Mouse (Mus musculus): ENCODE results near the gene Pa2g4.
"Not testable (repeated sequence)": the region's sequence is repeated elsewhere in the genome, so short reads cannot be mapped to it uniquely, and the experiment has no call there.

Gene Pa2g4

GRCm38 (mm10) chr10:128575063-128575462 lies 9.3 kb upstream of the Pa2g4 start:
- DNase-seq = peak; percentile 68

- peak; percentile 96 for DNase-seq
These were observed 490 bp downstream of the Pa2g4 start for GRCm38 (mm10) chr10:128565206-128565787.

- no peak for DNase-seq
These were observed 2.2 kb downstream of the Pa2g4 start for GRCm38 (mm10) chr10:128563544-128563943.

GRCm38 (mm10) chr10:128556963-128557362 lies 8.8 kb downstream of the Pa2g4 start:
- DNase-seq = no peak

GRCm38 (mm10) chr10:128556286-128556685 lies 9.5 kb downstream of the Pa2g4 start:
- DNase-seq = no peak

GRCm38 (mm10) chr10:128555567-128555966 lies 10.2 kb downstream of the Pa2g4 start:
- not testable (repeated sequence) for DNase-seq

- peak; percentile 91 for DNase-seq
These were observed 15.5 kb downstream of the Pa2g4 start for GRCm38 (mm10) chr10:128550144-128550823.

- peak; percentile 97 for DNase-seq
These were observed 16.1 kb downstream of the Pa2g4 start for GRCm38 (mm10) chr10:128549682-128550057.

- DNase-seq = peak; percentile 100
These were observed 16.7 kb downstream of the Pa2g4 start, which contains the start of gene Rpl41 for GRCm38 (mm10) chr10:128548947-128549681. TSS of gene Rpl41 (minus strand) at chr10:128549305.

GRCm38 (mm10) chr10:128548051-128548791 lies 17.6 kb downstream of the Pa2g4 start:
- peak; percentile 91 for DNase-seq

GRCm38 (mm10) chr10:128547361-128548032 lies 18.3 kb downstream of the Pa2g4 start, which contains the start of gene Zc3h10:
TSS of gene Zc3h10 (minus strand) at chr10:128547774.
- DNase-seq = peak; percentile 100

- no peak for DNase-seq
These were observed 19.0 kb downstream of the Pa2g4 start for GRCm38 (mm10) chr10:128546787-128547186.

- no peak for DNase-seq
These were observed 19.4 kb downstream of the Pa2g4 start for GRCm38 (mm10) chr10:128546361-128546760.

- DNase-seq = no peak
These were observed 20.3 kb downstream of the Pa2g4 start for GRCm38 (mm10) chr10:128545570-128545898.

GRCm38 (mm10) chr10:128544674-128545569 lies 20.9 kb downstream of the Pa2g4 start:
- peak; percentile 94 for DNase-seq

- DNase-seq = peak; percentile 92
These were observed 21.6 kb downstream of the Pa2g4 start for GRCm38 (mm10) chr10:128544151-128544657.

GRCm38 (mm10) chr10:128543100-128543499 lies 22.7 kb downstream of the Pa2g4 start:
- peak; percentile 88 for DNase-seq

GRCm38 (mm10) chr10:128538340-128538870 lies 27.4 kb downstream of the Pa2g4 start:
- no peak for DNase-seq

- peak; percentile 99 for DNase-seq
These were observed 29.4 kb downstream of the Pa2g4 start for GRCm38 (mm10) chr10:128536266-128536940.

- peak; percentile 86 for DNase-seq
These were observed 30.0 kb downstream of the Pa2g4 start for GRCm38 (mm10) chr10:128535624-128536265.

Data from heart, adult 11 months (tissue).